Mouse (Mus musculus) midbrain, embryonic 15.5 days (tissue): ENCODE measurements around the gene Gnas. TPM values are rescaled to one million over a fixed set of nuclear protein-coding genes. Genes with fewer than 3 reads are reported as not detected.
"Not testable (repeated sequence)": the region's sequence is repeated elsewhere in the genome, so short reads cannot be mapped to it uniquely, and the experiment has no call there.

Experiments
- ATAC-seq: fragments of 200-750 bp; cut with Nextera tagmentation; replicated peaks from 2 replicates; pipeline ENCODE4 v1.8.0; 2017; ENCODE audit warnings: moderate TSS enrichment
- H3K27ac ChIP-seq: fragments of 300-500 bp; sonication (generic); 2 replicates; pipeline ENCODE4 v1.5.1; 2015; ENCODE audit warnings: mild to moderate bottlenecking, inconsistent platforms
- H3K27me3 ChIP-seq: fragments of 300-500 bp; sonication (generic); replicated peaks from 2 replicates; pipeline ENCODE4 v1.6.1; 2015; ENCODE audit warnings: inconsistent platforms
- H3K36me3 ChIP-seq: fragments of 300-500 bp; sonication (generic); replicated peaks from 2 replicates; pipeline ENCODE4 v1.6.1; 2015; ENCODE audit warnings: inconsistent platforms
- H3K4me1 ChIP-seq: fragments of 300-500 bp; sonication (generic); 2 replicates; pipeline ENCODE4 v1.6.1; 2015; ENCODE audit warnings: inconsistent platforms
- H3K4me2 ChIP-seq: fragments of 300-500 bp; sonication (generic); 2 replicates; pipeline ENCODE4 v1.6.1; 2015; ENCODE audit warnings: inconsistent platforms, mild to moderate bottlenecking, moderate library complexity
- H3K4me3 ChIP-seq: fragments of 300-500 bp; sonication (generic); 2 replicates; pipeline ENCODE4 v1.5.1; 2015; ENCODE audit warnings: mild to moderate bottlenecking, inconsistent platforms
- H3K9ac ChIP-seq: fragments of 300-500 bp; sonication (generic); 2 replicates; pipeline ENCODE4 v1.6.1; 2015; ENCODE audit warnings: mild to moderate bottlenecking, inconsistent platforms
- H3K9me3 ChIP-seq: fragments of 300-500 bp; sonication (generic); 2 replicates; pipeline ENCODE4 v1.6.1; 2016; ENCODE audit warnings: inconsistent platforms
- WGBS: fragments of 180-500 bp; shearing (Covaris S2); methylation state at CpG from one replicate; pipeline ENCODE4 v1.1.7; 2015; ENCODE audit warnings: mixed read lengths; 5-methylcytosine and 5-hydroxymethylcytosine counted together
- microRNA counts: library from miRNA; unstranded; fragments of <30 nt; microRNA quantifications from one replicate; lab custom pipeline; 2016
- microRNA-seq: library from miRNA; unstranded; fragments of <30 nt; microRNA quantifications from one replicate; pipeline ENCODE4, GENCODE M21; 2016
- polyA plus RNA-seq: library from polyadenylated mRNA; unstranded; fragments of >200 nt; fragmentation: Nextera tagmentation; extraction: Ambion mirVana; gene quantifications from 2 replicates; pipeline ENCODE4 v1.2.1, GENCODE M21; 2015

Gene Gnas
- polyA plus RNA-seq, 1 experiment from 2014 or later, result 1,368 TPM

- Histone ChIP-seq H3K4me1 (peaks cover 27% of the 10 kb centered on the region), H3K27ac (peak overlapping the region; percentile 26), H3K4me2 (no peak overlapping the region), H3K9me3 (no peaks in the 10 kb centered on the region), H3K9ac (no peak overlapping the region), H3K36me3 (peaks cover 28% of the 10 kb centered on the region), H3K4me3 (no peak overlapping the region), H3K27me3 (no peaks in the 10 kb centered on the region)
- 92% methylated on average over 16 of the region's 16 CpGs for WGBS
- no peak for ATAC-seq
These were observed 60.9 kb downstream of the Gnas start for GRCm38 (mm10) chr2:174344996-174345395.

GRCm38 (mm10) chr2:174346612-174346998 lies 62.5 kb downstream of the Gnas start, which contains the start of gene Gm20721:
Gm20721 (minus strand) TSS chr2:174346712.
- Histone ChIP-seq H3K9ac (no peak within 1 kb of the TSS), H3K9me3 (no peaks in the 10 kb centered on the region), H3K4me1 (peaks cover 27% of the 10 kb centered on the region), H3K36me3 (peaks cover 28% of the 10 kb centered on the region), H3K4me3 (no peak within 1 kb of the TSS), H3K4me2 (no peak within 1 kb of the TSS), H3K27me3 (no peaks in the 10 kb centered on the region), H3K27ac (no peak within 1 kb of the TSS)
- WGBS, result 94% methylated on average over 5 of the region's 5 CpGs
- no peak for ATAC-seq

DNA sequence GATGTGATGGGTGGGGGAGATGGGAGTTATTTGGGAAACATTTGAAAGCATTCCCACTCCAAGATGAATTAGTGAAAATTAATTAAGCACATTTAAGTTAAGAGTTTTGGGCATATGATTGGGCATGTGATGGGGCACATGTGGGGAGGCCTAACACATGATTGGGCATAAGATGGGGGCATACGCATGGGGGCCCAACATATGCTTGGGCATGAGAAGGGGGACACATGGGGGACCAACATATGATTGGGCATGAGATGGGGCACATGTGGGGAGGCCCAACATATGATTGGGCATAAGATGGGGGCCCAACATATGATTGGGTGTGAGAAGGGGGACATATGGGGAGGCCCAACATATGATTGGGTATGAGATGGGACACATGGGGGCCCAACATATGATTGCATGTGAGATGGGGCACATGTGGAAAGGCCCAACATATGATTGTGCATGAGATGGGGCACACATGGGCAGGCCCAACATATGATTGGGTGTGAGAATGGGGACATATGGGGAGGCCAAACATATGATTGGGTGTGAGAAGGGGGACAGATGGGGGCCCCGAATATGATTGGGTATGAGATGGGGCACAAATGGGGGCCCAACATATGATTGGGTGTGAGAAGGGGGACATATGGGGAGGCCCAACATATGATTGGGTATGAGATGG lies 63.0 kb downstream of the Gnas start:
- not testable (repeated sequence) for H3K27ac ChIP-seq, H3K9ac ChIP-seq, H3K27me3 ChIP-seq, H3K4me3 ChIP-seq, H3K4me2 ChIP-seq, ATAC-seq, H3K9me3 ChIP-seq
- H3K4me1 ChIP-seq, result peaks cover 27% of the 10 kb centered on the region
- H3K36me3 ChIP-seq, result peaks cover 28% of the 10 kb centered on the region
- WGBS, result 97% methylated on average over 2 of the region's 2 CpGs

GRCm38 (mm10) chr2:174358516-174358915 lies 74.4 kb downstream of the Gnas start:
- Histone ChIP-seq H3K4me3 (no peak overlapping the region), H3K9ac (no peak overlapping the region), H3K9me3 (no peaks in the 10 kb centered on the region), H3K27me3 (no peaks in the 10 kb centered on the region), H3K36me3 (no peaks in the 10 kb centered on the region), H3K4me1 (no peaks in the 10 kb centered on the region), H3K4me2 (no peak overlapping the region), H3K27ac (no peak overlapping the region)
- 90% methylated on average over 4 of the region's 4 CpGs for WGBS
- no peak for ATAC-seq

DNA sequence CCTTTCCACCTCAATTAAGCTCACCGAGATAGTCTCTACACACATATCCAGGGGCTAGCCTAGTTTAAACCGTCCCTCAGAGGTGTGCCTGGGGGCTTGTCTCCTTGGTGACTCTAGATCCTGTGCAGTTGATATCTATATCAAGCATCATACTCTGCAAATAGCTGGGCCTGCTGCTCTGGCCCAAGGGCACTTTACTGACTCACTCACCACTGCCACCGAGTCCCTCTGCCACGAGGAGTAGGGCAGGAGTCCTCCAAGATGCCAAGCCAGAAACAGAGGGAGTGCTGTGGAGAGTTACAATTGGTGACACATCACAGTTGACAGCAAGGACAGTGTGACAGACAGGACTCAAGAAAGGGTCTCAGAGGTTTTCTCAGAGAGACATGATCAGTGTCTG lies 75.5 kb downstream of the Gnas start:
- Histone ChIP-seq H3K9me3 (no peaks in the 10 kb centered on the region), H3K36me3 (no peaks in the 10 kb centered on the region), H3K4me2 (no peak overlapping the region), H3K4me1 (no peaks in the 10 kb centered on the region), H3K4me3 (no peak overlapping the region), H3K27ac (no peak overlapping the region), H3K27me3 (no peaks in the 10 kb centered on the region), H3K9ac (no peak overlapping the region)
- 68% methylated on average over 4 of the region's 4 CpGs for WGBS
- ATAC-seq, result no peak

- Histone ChIP-seq H3K9ac (no peak overlapping the region), H3K27ac (no peak overlapping the region), H3K36me3 (no peaks in the 10 kb centered on the region), H3K4me3 (no peak overlapping the region), H3K27me3 (no peaks in the 10 kb centered on the region), H3K4me1 (no peaks in the 10 kb centered on the region), H3K9me3 (no peaks in the 10 kb centered on the region), H3K4me2 (no peak overlapping the region)
- WGBS, result 90% methylated on average over 10 of the region's 10 CpGs
- no peak for ATAC-seq
These were observed 82.5 kb downstream of the Gnas start for GRCm38 (mm10) chr2:174366571-174366970.

DNA sequence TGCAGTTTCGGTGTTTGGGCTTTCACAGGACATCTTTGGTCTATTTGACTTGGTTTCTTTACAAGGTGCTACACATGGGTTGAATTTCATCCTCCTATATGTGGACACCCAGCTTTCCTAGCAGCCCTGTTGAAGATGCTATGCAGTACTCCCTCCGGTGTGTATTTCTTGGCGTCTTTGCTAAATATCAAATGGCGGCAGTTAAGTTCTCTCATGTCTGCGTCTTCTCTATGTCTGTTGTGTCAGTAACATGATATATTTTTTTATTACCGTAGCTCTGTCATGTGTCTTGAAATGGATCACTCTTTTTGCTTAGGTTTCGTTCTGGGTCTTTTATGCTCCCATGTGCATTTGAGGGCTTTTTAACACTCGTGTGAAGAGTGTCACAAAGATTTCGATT lies 96.9 kb downstream of the Gnas start:
- 94% methylated on average over 9 of the region's 9 CpGs for WGBS
- Histone ChIP-seq H3K9me3 (no peaks in the 10 kb centered on the region), H3K9ac (no peak overlapping the region), H3K4me3 (no peak overlapping the region), H3K36me3 (no peaks in the 10 kb centered on the region), H3K4me1 (no peaks in the 10 kb centered on the region), H3K4me2 (no peak overlapping the region), H3K27ac (no peak overlapping the region), H3K27me3 (no peaks in the 10 kb centered on the region)
- no peak for ATAC-seq

DNA sequence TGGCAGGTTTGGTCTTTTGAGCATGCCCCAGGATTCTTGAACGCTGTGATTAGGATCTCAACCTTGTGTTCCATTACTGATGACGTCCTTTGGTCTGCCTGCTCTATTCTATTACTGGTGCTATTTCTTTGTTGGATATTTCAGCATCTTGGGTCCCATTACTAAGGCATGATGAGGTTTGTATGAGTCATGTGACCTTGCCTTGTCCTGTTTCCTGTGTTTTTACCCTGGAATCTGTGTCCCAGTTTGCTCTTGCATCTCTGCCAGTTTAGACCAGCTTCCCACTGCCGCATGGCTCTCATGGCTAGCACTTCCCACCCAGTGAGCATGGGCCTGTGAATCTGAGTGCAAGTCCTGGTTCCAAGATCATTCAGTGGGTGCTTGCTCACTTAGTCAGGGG lies 107.8 kb downstream of the Gnas start:
- no peak for ATAC-seq
- Histone ChIP-seq H3K9ac (no peak overlapping the region), H3K9me3 (no peaks in the 10 kb centered on the region), H3K4me2 (no peak overlapping the region), H3K4me1 (no peaks in the 10 kb centered on the region), H3K27me3 (no peaks in the 10 kb centered on the region), H3K4me3 (no peak overlapping the region), H3K27ac (no peak overlapping the region), H3K36me3 (no peaks in the 10 kb centered on the region)
- 87% methylated on average over 3 of the region's 3 CpGs for WGBS

DNA sequence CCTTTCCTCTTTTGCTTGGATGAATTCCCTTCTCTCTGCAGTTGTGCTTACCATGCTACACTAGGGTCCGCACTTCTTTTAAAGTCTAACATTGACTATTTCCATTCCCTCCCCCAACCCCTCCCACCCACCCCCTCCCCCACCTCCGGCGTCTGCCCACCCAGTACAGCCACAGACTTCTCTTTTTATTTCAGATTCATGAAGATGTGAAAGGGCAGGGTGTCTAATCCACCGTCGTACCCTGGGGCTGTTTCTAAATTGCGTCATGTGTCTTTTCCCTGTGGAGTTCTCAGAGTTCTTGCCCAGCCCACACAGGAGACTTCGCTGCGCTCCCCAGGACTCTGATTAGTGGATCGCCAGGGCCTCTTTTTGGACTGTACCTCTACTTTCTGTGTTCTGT lies 108.4 kb downstream of the Gnas start:
- ATAC-seq, result no peak
- WGBS, result 61% methylated on average over 7 of the region's 9 CpGs
- Histone ChIP-seq H3K9me3 (no peaks in the 10 kb centered on the region), H3K4me2 (no peak overlapping the region), H3K4me1 (no peaks in the 10 kb centered on the region), H3K4me3 (no peak overlapping the region), H3K27me3 (no peaks in the 10 kb centered on the region), H3K9ac (no peak overlapping the region), H3K36me3 (no peaks in the 10 kb centered on the region), H3K27ac (no peak overlapping the region)

GRCm38 (mm10) chr2:174393383-174393782 lies 109.3 kb downstream of the Gnas start:
- Histone ChIP-seq H3K9ac (no peak overlapping the region), H3K4me1 (no peaks in the 10 kb centered on the region), H3K4me2 (no peak overlapping the region), H3K9me3 (no peaks in the 10 kb centered on the region), H3K36me3 (no peaks in the 10 kb centered on the region), H3K4me3 (no peak overlapping the region), H3K27me3 (no peaks in the 10 kb centered on the region), H3K27ac (no peak overlapping the region)
- no peak for ATAC-seq
- 89% methylated on average over 5 of the region's 5 CpGs for WGBS

MicroRNA genes within 50 kb of the gene (microRNA counts, 519-probe panel; counts per million panel counts)
- microRNA mmu-miR-296-3p (lab: Ali Mortazavi, UCI) (not detected), microRNA mmu-miR-296-5p (lab: Ali Mortazavi, UCI) (3,436 counts per million, percentile 79 among the panel's probes with 10 or more counts), microRNA mmu-miR-298 (lab: Ali Mortazavi, UCI) (1,471 counts per million, percentile 5 among the panel's probes with 10 or more counts)

Small RNAs within 50 kb of the gene (microRNA-seq; reads per million reads assigned to microRNA genes)
- gene Gm27591 (not detected), gene Mir296 (4,127 reads per million, percentile 91 among the genes with 10 or more reads in this experiment), gene Mir298 (3,213 reads per million, percentile 88 among the genes with 10 or more reads in this experiment)

Other genes starting within 250 kb of the Gnas start
- 15.2 and 16.7 TPM in 2 replicates for gene Stx16, start 208.0 kb upstream of the Gnas start, polyA plus RNA-seq
- 17.4 and 19.6 TPM in 2 replicates for gene Npepl1, start 174.0 kb upstream of the Gnas start, polyA plus RNA-seq
- 8.2 and 16.1 TPM in 2 replicates for gene Gm20721, start 62.4 kb downstream of the Gnas start, polyA plus RNA-seq
- 114 and 118 TPM in 2 replicates for gene Nelfcd, start 131.5 kb downstream of the Gnas start, polyA plus RNA-seq
- 63.8 and 79.7 TPM in 2 replicates for gene Ctsz, start 154.7 kb downstream of the Gnas start, polyA plus RNA-seq
- gene Tubb1, start 166.4 kb downstream of the Gnas start, polyA plus RNA-seq, result 0.50 and 0.79 TPM in 2 replicates
- gene Atp5e, start 179.8 kb downstream of the Gnas start, polyA plus RNA-seq, result 656 and 712 TPM in 2 replicates
- gene Prelid3b, start 188.8 kb downstream of the Gnas start, polyA plus RNA-seq, result 108 and 113 TPM in 2 replicates